Mouse (Mus musculus): ENCODE results near the gene Cd3e. TPM values are rescaled to one million over a fixed set of nuclear protein-coding genes. Genes with fewer than 3 reads are reported as not detected.

The Cd3e gene
- total and polyA plus RNA-seq, 2 experiments from 2014 or later: 0.20 TPM; not detected in 1

GRCm38 (mm10) chr9:45018031-45018430 is 8.6 kb upstream of the Cd3e start:
- ATAC-seq (no peak), DNase-seq (ENCODE audit: low spot score) (no peak)
- Histone ChIP-seq H3K4me2 (ENCODE audit: low read depth, low read length) (no peak overlapping the region), H3K4me1 (ENCODE audit: insufficient read depth, low read length) (no peaks in the 10 kb centered on the region), H3K9ac (replicated peaks; ENCODE audit: low read length) (no peak overlapping the region), H3K36me3 (ENCODE audit: insufficient read depth, low read length) (no peaks in the 10 kb centered on the region), H3K27me3 (ENCODE audit: insufficient read depth, low read length) (no peaks in the 10 kb centered on the region), H3K4me3 (ENCODE audit: low read length) (no peak overlapping the region), H3K9me3 (ENCODE audit: low read length) (no peaks in the 10 kb centered on the region), H3K27ac (no peak overlapping the region)
- no peak for TF ChIP-seq CTCF (IDR thresholded peaks at IDR 0.05; ENCODE audit: low read depth)
- WGBS: 82% methylated on average over 11 of the region's 11 CpGs

DNA sequence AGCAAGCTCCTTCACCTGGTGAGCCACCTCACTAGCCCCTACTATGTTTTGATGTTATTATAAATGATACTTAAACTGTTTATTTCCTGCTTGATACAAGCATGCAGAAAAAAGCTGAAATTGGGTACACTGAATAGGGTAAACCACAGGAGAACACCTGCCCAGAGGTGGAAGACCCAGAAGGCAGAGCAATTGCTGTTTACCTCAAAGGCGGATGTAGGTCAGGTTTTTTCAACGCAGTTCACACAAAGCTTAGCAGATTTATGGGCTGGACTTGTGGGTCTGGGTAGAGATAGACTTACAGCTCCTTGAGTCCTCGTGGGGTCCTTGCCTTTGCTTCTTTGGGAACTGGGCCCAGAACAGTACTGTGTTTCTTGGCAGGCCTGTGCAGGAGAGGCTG is 6.4 kb upstream of the Cd3e start:
- no peak overlapping the region for H3K27ac ChIP-seq
- no peaks in the 10 kb centered on the region for H3K4me1 ChIP-seq (ENCODE audit: insufficient read depth, low read length)
- DNase-seq (ENCODE audit: low spot score) (no peak), ATAC-seq (no peak)
- H3K27me3 ChIP-seq (ENCODE audit: insufficient read depth, low read length): no peaks in the 10 kb centered on the region
- whole genome bisulfite sequencing: 63% methylated on average over 3 of the region's 3 CpGs
- no peak for TF ChIP-seq CTCF (IDR thresholded peaks at IDR 0.05; ENCODE audit: low read depth)
- H3K9me3 ChIP-seq (ENCODE audit: low read length): no peaks in the 10 kb centered on the region
- H3K9ac ChIP-seq (replicated peaks; ENCODE audit: low read length): no peak overlapping the region
- no peaks in the 10 kb centered on the region for H3K36me3 ChIP-seq (ENCODE audit: insufficient read depth, low read length)
- no peak overlapping the region for H3K4me3 ChIP-seq (ENCODE audit: low read length)
- no peak overlapping the region for H3K4me2 ChIP-seq (ENCODE audit: low read depth, low read length)

DNA sequence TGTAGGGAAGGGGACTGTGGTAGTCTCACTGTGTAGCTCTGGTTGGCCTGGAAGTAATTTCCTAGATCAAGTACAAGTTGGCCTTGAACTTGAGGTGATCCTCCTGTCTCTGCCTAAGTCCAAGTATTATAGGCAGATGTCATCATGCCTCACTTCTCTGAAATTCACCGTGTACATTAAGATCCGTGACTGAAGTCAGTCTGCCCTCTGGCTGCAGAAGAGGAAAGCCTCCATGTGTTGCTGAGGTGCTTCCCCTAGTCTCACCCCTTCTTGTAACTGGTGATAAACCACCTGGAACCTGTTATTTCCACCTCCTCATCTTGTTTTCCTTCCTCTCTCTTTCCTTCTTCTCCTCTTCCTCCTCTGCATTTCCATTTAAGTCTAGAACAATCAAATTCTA is 5.5 kb upstream of the Cd3e start:
- no peak for TF ChIP-seq CTCF (IDR thresholded peaks at IDR 0.05; ENCODE audit: low read depth)
- ATAC-seq (no peak), DNase-seq (ENCODE audit: low spot score) (no peak)
- Histone ChIP-seq H3K4me3 (ENCODE audit: low read length) (no peak overlapping the region), H3K4me2 (ENCODE audit: low read depth, low read length) (no peak overlapping the region), H3K9me3 (ENCODE audit: low read length) (no peaks in the 10 kb centered on the region), H3K27ac (no peak overlapping the region), H3K27me3 (ENCODE audit: insufficient read depth, low read length) (no peaks in the 10 kb centered on the region), H3K36me3 (ENCODE audit: insufficient read depth, low read length) (no peaks in the 10 kb centered on the region), H3K4me1 (ENCODE audit: insufficient read depth, low read length) (no peaks in the 10 kb centered on the region), H3K9ac (replicated peaks; ENCODE audit: low read length) (no peak overlapping the region)
- 40% methylated on average over 2 of the region's 2 CpGs for WGBS

- H3K4me1 ChIP-seq (ENCODE audit: insufficient read depth, low read length): no peaks in the 10 kb centered on the region
- no peaks in the 10 kb centered on the region for H3K36me3 ChIP-seq (ENCODE audit: insufficient read depth, low read length)
- H3K4me2 ChIP-seq (ENCODE audit: low read depth, low read length): no peak overlapping the region
- H3K4me3 ChIP-seq (ENCODE audit: low read length): no peak overlapping the region
- H3K27ac ChIP-seq: no peak overlapping the region
- H3K9me3 ChIP-seq (ENCODE audit: low read length): no peaks in the 10 kb centered on the region
- H3K9ac ChIP-seq (replicated peaks; ENCODE audit: low read length): no peak overlapping the region
- TF ChIP-seq CTCF (IDR thresholded peaks at IDR 0.05; ENCODE audit: low read depth): no peak
- ATAC-seq (no peak), DNase-seq (ENCODE audit: low spot score) (no peak)
- H3K27me3 ChIP-seq (ENCODE audit: insufficient read depth, low read length): no peaks in the 10 kb centered on the region
- 51% methylated on average over 6 of the region's 6 CpGs for WGBS
Observed at GRCm38 (mm10) chr9:45011291-45011690, 1.9 kb upstream of the Cd3e start.

DNA sequence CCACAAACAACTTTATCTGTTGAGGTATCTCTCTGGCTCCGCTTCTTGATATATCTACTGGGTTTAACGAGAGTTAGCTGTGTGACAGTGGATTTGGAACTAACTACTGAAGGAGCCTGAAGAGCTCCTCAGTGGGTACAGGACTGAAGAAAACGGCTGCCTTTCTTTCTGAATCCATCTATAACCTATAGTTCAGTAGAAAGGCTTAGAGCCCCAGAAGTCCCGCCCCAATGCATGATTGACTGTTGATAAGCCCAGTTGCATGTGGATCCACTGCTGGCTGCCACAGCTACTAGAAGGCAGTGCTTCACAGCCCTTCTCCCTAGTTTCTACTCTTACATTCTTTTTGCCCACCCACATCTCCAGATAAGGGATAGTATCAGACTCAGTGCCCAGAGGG is 1.0 kb upstream of the Cd3e start:
- Histone ChIP-seq H3K27ac (no peak overlapping the region), H3K27me3 (ENCODE audit: insufficient read depth, low read length) (no peaks in the 10 kb centered on the region), H3K4me2 (ENCODE audit: low read depth, low read length) (no peak overlapping the region), H3K4me1 (ENCODE audit: insufficient read depth, low read length) (no peaks in the 10 kb centered on the region), H3K9me3 (ENCODE audit: low read length) (no peaks in the 10 kb centered on the region), H3K4me3 (ENCODE audit: low read length) (no peak overlapping the region), H3K9ac (replicated peaks; ENCODE audit: low read length) (no peak overlapping the region), H3K36me3 (ENCODE audit: insufficient read depth, low read length) (no peaks in the 10 kb centered on the region)
- WGBS: 69% methylated on average over 4 of the region's 4 CpGs
- no peak for DNase-seq (ENCODE audit: low spot score)
- no peak for TF ChIP-seq CTCF (IDR thresholded peaks at IDR 0.05; ENCODE audit: low read depth)
- no peak for ATAC-seq

DNA sequence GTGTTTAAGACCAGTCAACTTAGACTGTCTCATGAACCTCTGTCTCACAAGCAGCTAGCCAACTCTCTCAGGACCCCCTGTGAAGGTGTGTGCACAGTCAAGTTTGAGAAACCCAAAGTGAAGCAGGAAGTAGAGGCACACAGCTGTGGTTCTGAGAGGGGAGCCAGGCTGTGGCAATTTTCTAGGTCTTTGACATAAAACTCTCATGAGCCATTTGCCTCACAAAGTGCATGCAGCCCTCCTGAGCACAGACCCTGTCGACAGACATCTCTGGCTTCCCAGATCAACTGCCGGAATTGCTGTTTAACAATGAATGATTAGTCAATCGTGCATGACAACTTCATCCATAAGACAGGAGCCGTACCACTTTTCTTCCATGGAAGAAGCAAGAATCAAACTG is 1.1 kb downstream of the Cd3e start:
- Histone ChIP-seq H3K27me3 (ENCODE audit: insufficient read depth, low read length) (no peaks in the 10 kb centered on the region), H3K9ac (replicated peaks; ENCODE audit: low read length) (no peak overlapping the region), H3K27ac (no peak overlapping the region), H3K4me1 (ENCODE audit: insufficient read depth, low read length) (no peaks in the 10 kb centered on the region), H3K9me3 (ENCODE audit: low read length) (no peaks in the 10 kb centered on the region), H3K4me2 (ENCODE audit: low read depth, low read length) (no peak overlapping the region), H3K4me3 (ENCODE audit: low read length) (no peak overlapping the region), H3K36me3 (ENCODE audit: insufficient read depth, low read length) (no peaks in the 10 kb centered on the region)
- 64% methylated on average over 4 of the region's 4 CpGs for WGBS
- no peak for TF ChIP-seq CTCF (IDR thresholded peaks at IDR 0.05; ENCODE audit: low read depth)
- ATAC-seq (no peak), DNase-seq (ENCODE audit: low spot score) (no peak)

DNA sequence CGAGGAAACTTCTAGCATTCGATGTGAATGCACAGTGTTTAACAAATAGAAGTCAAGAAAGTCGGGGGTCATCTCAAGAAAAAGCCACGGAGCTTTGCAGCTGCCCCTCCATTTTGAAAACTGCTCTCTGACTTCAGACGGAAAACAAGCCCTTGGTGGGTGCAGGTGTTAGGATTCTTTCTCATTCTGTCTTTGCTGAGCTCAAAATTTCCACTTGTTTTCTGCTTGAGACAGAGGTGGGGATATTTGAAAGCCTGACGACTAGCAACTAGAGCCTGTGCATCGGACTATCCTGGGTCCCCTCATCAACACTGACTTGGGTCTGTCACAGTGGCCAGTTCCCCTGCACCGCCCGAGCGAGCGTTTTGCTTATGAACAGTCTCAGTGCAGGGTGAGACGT is 2.0 kb downstream of the Cd3e start:
- DNase-seq (ENCODE audit: low spot score): no peak
- ATAC-seq: no peak
- no peak overlapping the region for H3K4me2 ChIP-seq (ENCODE audit: low read depth, low read length)
- H3K36me3 ChIP-seq (ENCODE audit: insufficient read depth, low read length): no peaks in the 10 kb centered on the region
- no peak overlapping the region for H3K27ac ChIP-seq
- H3K9ac ChIP-seq (replicated peaks; ENCODE audit: low read length): no peak overlapping the region
- WGBS: 77% methylated on average over 12 of the region's 12 CpGs
- no peaks in the 10 kb centered on the region for H3K9me3 ChIP-seq (ENCODE audit: low read length)
- no peaks in the 10 kb centered on the region for H3K27me3 ChIP-seq (ENCODE audit: insufficient read depth, low read length)
- TF ChIP-seq CTCF (IDR thresholded peaks at IDR 0.05; ENCODE audit: low read depth): no peak
- H3K4me1 ChIP-seq (ENCODE audit: insufficient read depth, low read length): no peaks in the 10 kb centered on the region
- no peak overlapping the region for H3K4me3 ChIP-seq (ENCODE audit: low read length)
